Mouse (Mus musculus) olfactory bulb, adult 2 months (tissue): ENCODE measurements around the gene Mycl.
"Not testable (repeated sequence)": the region's sequence is repeated elsewhere in the genome, so short reads cannot be mapped to it uniquely, and the experiment has no call there.

Source experiments
- CTCF ChIP-seq: fragments of 200-500 bp; IDR thresholded peaks from 2 replicates; pipeline ENCODE4 v1.5.1; 2012; ENCODE audit warnings: low read depth, mild to moderate bottlenecking, low read length, moderate library complexity; ENCODE audit not compliant: insufficient read depth
- POLR2A ChIP-seq: fragments of 200-500 bp; IDR thresholded peaks from 2 replicates; pipeline ENCODE4 v1.6.1; 2012; ENCODE audit warnings: mild to moderate bottlenecking, low read depth, low read length, moderate library complexity; ENCODE audit not compliant: insufficient read depth

- not testable (repeated sequence) for TF ChIP-seq POLR2A, CTCF
These were observed 17.0 kb downstream of the Mycl start for GRCm38 (mm10) chr4:123012501-123012900.
